Mouse (Mus musculus) liver, embryonic 13.5 days (tissue): ENCODE data around the gene Bmp7. TPM values are rescaled to one million over a fixed set of nuclear protein-coding genes. Genes with fewer than 3 reads are reported as not detected.

Source experiments
- ATAC-seq: fragments of 200-750 bp; cut with Nextera tagmentation; 2 replicates; pipeline ENCODE4 v1.8.0; 2017; ENCODE audit warnings: low read depth, mild to moderate bottlenecking, moderate number of reproducible peaks, moderate library complexity
- DNase-seq: peaks from one replicate; pipeline ENCODE4 v3.0.0; 2022
- H3K27ac ChIP-seq: fragments of 300-500 bp; sonication (generic); 2 replicates; pipeline ENCODE4 v1.5.1; 2015; ENCODE audit warnings: moderate library complexity, mild to moderate bottlenecking, inconsistent platforms
- H3K27me3 ChIP-seq: fragments of 300-500 bp; sonication (generic); 2 replicates; pipeline ENCODE4 v1.6.1; 2015; ENCODE audit warnings: mild to moderate bottlenecking, inconsistent platforms
- H3K36me3 ChIP-seq: fragments of 300-500 bp; sonication (generic); 2 replicates; pipeline ENCODE4 v1.6.1; 2015; ENCODE audit warnings: mild to moderate bottlenecking, inconsistent platforms
- H3K4me1 ChIP-seq: fragments of 300-500 bp; sonication (generic); replicated peaks from 2 replicates; pipeline ENCODE4 v1.6.1; 2015; ENCODE audit warnings: inconsistent platforms
- H3K4me2 ChIP-seq: fragments of 300-500 bp; sonication (generic); 2 replicates; pipeline ENCODE4 v1.6.1; 2015; ENCODE audit warnings: inconsistent platforms, mild to moderate bottlenecking, moderate library complexity
- H3K4me3 ChIP-seq: fragments of 300-500 bp; sonication (generic); replicated peaks from 2 replicates; pipeline ENCODE4 v1.5.1; 2015; ENCODE audit warnings: mild to moderate bottlenecking, inconsistent platforms
- H3K9ac ChIP-seq: fragments of 300-500 bp; sonication (generic); 2 replicates; pipeline ENCODE4 v1.6.1; 2015; ENCODE audit warnings: mild to moderate bottlenecking, inconsistent platforms
- H3K9me3 ChIP-seq: fragments of 300-500 bp; sonication (generic); replicated peaks from 2 replicates; pipeline ENCODE4 v1.6.1; 2016; ENCODE audit warnings: inconsistent platforms
- WGBS: fragments of 180-500 bp; shearing (Covaris S2); methylation state at CpG from one replicate; pipeline ENCODE4 v1.1.7; 2015; ENCODE audit not compliant: insufficient replicate concordance; 5-methylcytosine and 5-hydroxymethylcytosine counted together
- polyA plus RNA-seq: library from polyadenylated mRNA; unstranded; fragments of >200 nt; fragmentation: Nextera tagmentation; extraction: Ambion mirVana; gene quantifications from 2 replicates; pipeline ENCODE4 v1.2.1, GENCODE M21; 2015

The Bmp7 gene
- polyA plus RNA-seq, 1 experiment from 2014 or later: 2.2 TPM

- no peak for DNase-seq
- no peak for ATAC-seq
- H3K4me3 ChIP-seq: peak overlapping the region; percentile 49
- H3K36me3 ChIP-seq: no peaks in the 10 kb centered on the region
- H3K9me3 ChIP-seq: no peaks in the 10 kb centered on the region
- peaks cover 96% of the 10 kb centered on the region for H3K27me3 ChIP-seq
- H3K4me1 ChIP-seq: peaks cover 26% of the 10 kb centered on the region
- H3K27ac ChIP-seq: no peak overlapping the region
- H3K9ac ChIP-seq: no peak overlapping the region
- WGBS: 1% methylated on average over 26 of the region's 26 CpGs
- H3K4me2 ChIP-seq: peak overlapping the region; percentile 61
Observed at GRCm38 (mm10) chr2:172939639-172940002, 500 bp downstream of the Bmp7 start.

GRCm38 (mm10) chr2:172938761-172939638, 1.1 kb downstream of the Bmp7 start:
- peaks cover 97% of the 10 kb centered on the region for H3K27me3 ChIP-seq
- H3K27ac ChIP-seq: no peak overlapping the region; the same call in 1 of the 2 replicates
- H3K9ac ChIP-seq: no peak overlapping the region; the same call in 1 of the 2 replicates
- peak overlapping the region; percentile 49 for H3K4me3 ChIP-seq
- DNase-seq (no peak), ATAC-seq (peak; percentile 39; the same call in 1 of the 2 replicates)
- H3K36me3 ChIP-seq: no peaks in the 10 kb centered on the region
- no peaks in the 10 kb centered on the region for H3K9me3 ChIP-seq
- peak overlapping the region; percentile 61 for H3K4me2 ChIP-seq
- WGBS: 2% methylated on average over 57 of the region's 57 CpGs
- peaks cover 33% of the 10 kb centered on the region for H3K4me1 ChIP-seq

- Histone ChIP-seq H3K9me3 (no peaks in the 10 kb centered on the region), H3K4me1 (peaks cover 39% of the 10 kb centered on the region), H3K4me2 (no peak overlapping the region), H3K4me3 (no peak overlapping the region), H3K9ac (no peak overlapping the region), H3K36me3 (no peaks in the 10 kb centered on the region), H3K27me3 (peaks cover 99% of the 10 kb centered on the region), H3K27ac (no peak overlapping the region)
- ATAC-seq: no peak
- no peak for DNase-seq
- 26% methylated on average over 12 of the region's 12 CpGs for WGBS
Observed at GRCm38 (mm10) chr2:172937326-172938190, 2.6 kb downstream of the Bmp7 start.

- Histone ChIP-seq H3K4me3 (no peak overlapping the region), H3K4me1 (peaks cover 39% of the 10 kb centered on the region), H3K9ac (no peak overlapping the region), H3K4me2 (no peak overlapping the region), H3K27ac (no peak overlapping the region), H3K36me3 (no peaks in the 10 kb centered on the region), H3K9me3 (no peaks in the 10 kb centered on the region), H3K27me3 (peaks cover 96% of the 10 kb centered on the region)
- ATAC-seq: no peak
- no peak for DNase-seq
- 50% methylated on average over 5 of the region's 5 CpGs for WGBS
Observed at GRCm38 (mm10) chr2:172936844-172937243, 3.3 kb downstream of the Bmp7 start.

GRCm38 (mm10) chr2:172935776-172936562, 4.2 kb downstream of the Bmp7 start:
- Histone ChIP-seq H3K27ac (no peak overlapping the region), H3K27me3 (peaks cover 91% of the 10 kb centered on the region), H3K9me3 (no peaks in the 10 kb centered on the region), H3K4me2 (no peak overlapping the region), H3K4me3 (no peak overlapping the region), H3K4me1 (peaks cover 39% of the 10 kb centered on the region), H3K9ac (no peak overlapping the region), H3K36me3 (no peaks in the 10 kb centered on the region)
- DNase-seq: no peak
- WGBS: 39% methylated on average over 12 of the region's 12 CpGs
- no peak for ATAC-seq

GRCm38 (mm10) chr2:172934891-172935740, 5.0 kb downstream of the Bmp7 start:
- ATAC-seq: 0 out of 2 replicates have a peak, but pooled peaks have one; percentile 21

GRCm38 (mm10) chr2:172934420-172934788, 5.7 kb downstream of the Bmp7 start:
- Histone ChIP-seq H3K36me3 (no peaks in the 10 kb centered on the region), H3K9ac (no peak overlapping the region), H3K27me3 (peaks cover 76% of the 10 kb centered on the region), H3K9me3 (no peaks in the 10 kb centered on the region), H3K4me1 (peaks cover 32% of the 10 kb centered on the region), H3K27ac (no peak overlapping the region), H3K4me3 (no peak overlapping the region), H3K4me2 (peak overlapping the region; percentile 19; the same call in 1 of the 2 replicates)
- 18% methylated on average over 8 of the region's 8 CpGs for WGBS
- DNase-seq: no peak
- ATAC-seq: no peak

More at GRCm38 (mm10) chr2:172934891-172935740, 5.0 kb downstream of the Bmp7 start:
- no peak overlapping the region for H3K4me2 ChIP-seq
- peaks cover 38% of the 10 kb centered on the region for H3K4me1 ChIP-seq
- H3K9ac ChIP-seq: no peak overlapping the region
- WGBS: 20% methylated on average over 30 of the region's 30 CpGs
- H3K4me3 ChIP-seq: no peak overlapping the region
- H3K27ac ChIP-seq: no peak overlapping the region
- peaks cover 83% of the 10 kb centered on the region for H3K27me3 ChIP-seq
- no peak for DNase-seq
- H3K36me3 ChIP-seq: no peaks in the 10 kb centered on the region
- H3K9me3 ChIP-seq: no peaks in the 10 kb centered on the region

- no peaks in the 10 kb centered on the region for H3K9me3 ChIP-seq
- 7% methylated on average over 34 of the region's 34 CpGs for WGBS
- H3K9ac ChIP-seq: no peak overlapping the region
- no peaks in the 10 kb centered on the region for H3K36me3 ChIP-seq
- no peak overlapping the region for H3K4me3 ChIP-seq
- no peak overlapping the region for H3K27ac ChIP-seq
- H3K27me3 ChIP-seq: peaks cover 70% of the 10 kb centered on the region
- ATAC-seq: no peak
- DNase-seq: no peak
- peak overlapping the region; percentile 19 for H3K4me2 ChIP-seq
- H3K4me1 ChIP-seq: peaks cover 32% of the 10 kb centered on the region
Observed at GRCm38 (mm10) chr2:172933631-172934419, 6.3 kb downstream of the Bmp7 start.

GRCm38 (mm10) chr2:172931137-172931898, 8.8 kb downstream of the Bmp7 start:
- DNase-seq (no peak), ATAC-seq (no peak)
- Histone ChIP-seq H3K9ac (no peak overlapping the region), H3K27ac (no peak overlapping the region), H3K4me3 (no peak overlapping the region), H3K27me3 (peaks cover 45% of the 10 kb centered on the region), H3K4me1 (peaks cover 20% of the 10 kb centered on the region), H3K9me3 (no peaks in the 10 kb centered on the region), H3K4me2 (no peak overlapping the region), H3K36me3 (no peaks in the 10 kb centered on the region)
- WGBS: 66% methylated on average over 17 of the region's 17 CpGs
